25 mouse cellular contexts compared by ENCODE assay signal in genomic region chr1:91186677-91187076, GRCm38 (mm10). TPM values are rescaled to one million over a fixed set of nuclear protein-coding genes. Genes with fewer than 3 reads are reported as not detected.
DNase-seq lines count a peak whose midpoint lies in the region; ATAC-seq lines count a peak whose summit lies in the region.
"Had no signal": no experiment of that assay in that cellular context is flagged by ENCODE, and none has a peak within 500 bp of the region (broad histone marks: within the 10 kb centered on the region; RNA-seq: fewer than 3 reads in every experiment).

No protein-coding gene starts in this region.

- H3K4me1 ChIP-seq in forebrain, embryonic 11.5 days (replicated peaks; ENCODE audit: control insufficient read depth, insufficient read depth, low read length), result no peaks in the 10 kb centered on the region
- H3K4me1 ChIP-seq in forebrain, embryonic 13.5 days, result no peaks in the 10 kb centered on the region
- 0 out of 2 replicates have a peak, but pooled peaks cover 11% of the 10 kb centered on the region for H3K4me1 ChIP-seq in liver, embryonic 11.5 days (replicated peaks; ENCODE audit: control insufficient read depth, insufficient read depth, low read length)
- H3K4me1 ChIP-seq: forebrain, embryonic 10.5 days; limb, embryonic 15.5 days had no signal

- H3K27ac ChIP-seq in forebrain, embryonic 11.5 days (ENCODE audit: low read depth, low read length), result no peak overlapping the region
- no peak overlapping the region for H3K27ac ChIP-seq in forebrain, embryonic 13.5 days
- H3K27ac ChIP-seq in liver, embryonic 11.5 days (ENCODE audit: low read depth, low read length), result peak overlapping the region; percentile 82; the same call in 1 of the 2 replicates
- H3K27ac ChIP-seq: forebrain, embryonic 10.5 days; hindbrain, embryonic 14.5 days; intestine, embryonic 15.5 days; kidney, embryonic 15.5 days; limb, embryonic 15.5 days; stomach, embryonic 15.5 days had no signal

- no peaks in the 10 kb centered on the region for H3K36me3 ChIP-seq in forebrain, embryonic 11.5 days (ENCODE audit: control insufficient read depth, insufficient read depth, low read length)
- H3K36me3 ChIP-seq in forebrain, embryonic 13.5 days (ENCODE audit: poor library complexity, severe bottlenecking), result no peaks in the 10 kb centered on the region
- H3K36me3 ChIP-seq in liver, embryonic 11.5 days (ENCODE audit: control insufficient read depth, insufficient read depth, low read length), result 0 out of 2 replicates have a peak, but pooled peaks cover 2% of the 10 kb centered on the region
- H3K36me3 ChIP-seq: forebrain, embryonic 10.5 days; intestine, embryonic 15.5 days; kidney, embryonic 15.5 days; limb, embryonic 15.5 days; stomach, embryonic 15.5 days had no signal

- no peak overlapping the region for H3K4me2 ChIP-seq in forebrain, embryonic 11.5 days (ENCODE audit: low read depth, low read length, severe bottlenecking)
- H3K4me2 ChIP-seq in forebrain, embryonic 13.5 days, result no peak overlapping the region
- no peak overlapping the region for H3K4me2 ChIP-seq in liver, embryonic 11.5 days
- H3K4me2 ChIP-seq: hindbrain, embryonic 14.5 days; intestine, embryonic 15.5 days; kidney, embryonic 15.5 days; limb, embryonic 15.5 days; stomach, embryonic 15.5 days had no signal

- H3K27me3 ChIP-seq in forebrain, embryonic 11.5 days (ENCODE audit: control insufficient read depth, insufficient read depth, low read length), result no peaks in the 10 kb centered on the region
- no peaks in the 10 kb centered on the region for H3K27me3 ChIP-seq in forebrain, embryonic 13.5 days
- no peaks in the 10 kb centered on the region for H3K27me3 ChIP-seq in liver, embryonic 11.5 days (replicated peaks; ENCODE audit: control insufficient read depth, insufficient read depth, low read length)
- H3K27me3 ChIP-seq: limb, embryonic 15.5 days; stomach, embryonic 15.5 days had no signal

- H3K9me3 ChIP-seq in forebrain, embryonic 11.5 days (ENCODE audit: control insufficient read depth, low read length), result no peaks in the 10 kb centered on the region
- H3K9me3 ChIP-seq in forebrain, embryonic 13.5 days (replicated peaks), result no peaks in the 10 kb centered on the region
- H3K9me3 ChIP-seq in liver, embryonic 11.5 days (ENCODE audit: control insufficient read depth, low read length), result peaks cover 3% of the 10 kb centered on the region; the same call in 1 of the 2 replicates
- H3K9me3 ChIP-seq: forebrain, embryonic 10.5 days; intestine, embryonic 15.5 days; kidney, embryonic 15.5 days; limb, embryonic 15.5 days; stomach, embryonic 15.5 days had no signal

- H3K4me3 ChIP-seq in forebrain, embryonic 11.5 days (ENCODE audit: low read depth, low read length), result no peak overlapping the region
- no peak overlapping the region for H3K4me3 ChIP-seq in forebrain, embryonic 13.5 days
- H3K4me3 ChIP-seq in liver, embryonic 11.5 days (ENCODE audit: low read depth, low read length), result no peak overlapping the region
- H3K4me3 ChIP-seq: forebrain, embryonic 10.5 days; intestine, embryonic 15.5 days; kidney, embryonic 15.5 days; limb, embryonic 15.5 days; stomach, embryonic 15.5 days had no signal

- peak; percentile 23 for DNase-seq in forebrain, embryonic 11.5 days (ENCODE audit: low spot score)
- no peak for DNase-seq in liver, embryonic 11.5 days (ENCODE audit: low spot score)
- no peak for DNase-seq in liver
- DNase-seq in testis, postnatal 14 days (ENCODE audit: low spot score), result no peak
- DNase-seq in urinary bladder, postnatal 4 days (ENCODE audit: low spot score in 2 of 2), result no peak
- DNase-seq: adrenal gland, postnatal 14 days; cerebellum, adult 11-12 months; cerebellum, postnatal 25 days; gastrocnemius, postnatal 25 days; heart, postnatal 36 days; layer of hippocampus, postnatal 36 days; midbrain, embryonic 14.5 days; right cerebral cortex, postnatal 25 days had no signal

- no peak overlapping the region for H3K9ac ChIP-seq in forebrain, embryonic 11.5 days (ENCODE audit: low read length)
- H3K9ac ChIP-seq in forebrain, embryonic 13.5 days, result no peak overlapping the region
- no peak overlapping the region for H3K9ac ChIP-seq in liver, embryonic 11.5 days (ENCODE audit: low read depth, low read length)
- H3K9ac ChIP-seq: hindbrain, embryonic 14.5 days; intestine, embryonic 15.5 days; kidney, embryonic 15.5 days; limb, embryonic 15.5 days; stomach, embryonic 15.5 days had no signal

- WGBS in forebrain, embryonic 11.5 days, result 93% methylated on average over 6 of the region's 6 CpGs
- WGBS in forebrain, embryonic 13.5 days, result 88% methylated on average over 6 of the region's 6 CpGs
- WGBS in liver, embryonic 11.5 days, result 64% methylated on average over 6 of the region's 6 CpGs

- no peak for ATAC-seq in forebrain, embryonic 11.5 days (replicated peaks; ENCODE audit: low FRiP score)
- ATAC-seq in forebrain, embryonic 13.5 days, result no peak
- no peak for ATAC-seq in liver, embryonic 11.5 days (replicated peaks; ENCODE audit: low FRiP score)
- peak; percentile 20; the same call in 1 of the 2 replicates for ATAC-seq in granulocyte monocyte progenitor cell, adult 5-6 weeks (replicated peaks; ENCODE audit: poor library complexity, severe bottlenecking)
- peak; percentile 18 for ATAC-seq in megakaryocyte progenitor cell, adult 5-6 weeks (replicated peaks; ENCODE audit: poor library complexity)
- ATAC-seq: CD4-positive, CD25-positive, alpha-beta regulatory T cell, adult 4 months; intestine, embryonic 15.5 days had no signal

RNA-seq across cellular contexts. Expression of gene Ramp1, which starts 7.1 kb away (rescaled TPM):
- polyA plus RNA-seq in forebrain, embryonic 11.5 days (2014; fragmentation: Nextera tagmentation; extraction: Ambion mirVana), result 0.12 and 0.41 TPM in 2 replicates
- polyA plus RNA-seq in forebrain, embryonic 13.5 days (2015; fragmentation: Nextera tagmentation; extraction: Ambion mirVana), result 0.31 and 0.59 TPM in 2 replicates
- polyA plus RNA-seq in liver, embryonic 11.5 days (2014; fragmentation: Nextera tagmentation; extraction: Ambion mirVana), result 3.5 and 4.0 TPM in 2 replicates
- total RNA-seq in granulocyte monocyte progenitor cell, adult 5-6 weeks (2014; fragmentation: Nextera tagmentation), result 160 and 199 TPM in 2 replicates
- 179 and 199 TPM in 2 replicates for total RNA-seq in granulocyte monocyte progenitor cell, adult 5-6 weeks (2017)
- total RNA-seq in megakaryocyte progenitor cell, adult 5-6 weeks (2015), result 184 and 191 TPM in 2 replicates
- total RNA-seq in megakaryocyte progenitor cell, adult 5-6 weeks (2017), result 174 and 180 TPM in 2 replicates

RNA-seq across cellular contexts. Expression of gene Rbm44, which starts 41.8 kb away (rescaled TPM):
- 0.37 and 0.51 TPM in 2 replicates for polyA plus RNA-seq in forebrain, embryonic 11.5 days (2014; fragmentation: Nextera tagmentation; extraction: Ambion mirVana)
- 0.11 and 0.12 TPM in 2 replicates for polyA plus RNA-seq in forebrain, embryonic 13.5 days (2015; fragmentation: Nextera tagmentation; extraction: Ambion mirVana)
- 2.4 TPM in 2 replicates for polyA plus RNA-seq in liver, embryonic 11.5 days (2014; fragmentation: Nextera tagmentation; extraction: Ambion mirVana)
- 1.1 and 9.6 TPM in 2 replicates for total RNA-seq in granulocyte monocyte progenitor cell, adult 5-6 weeks (2014; fragmentation: Nextera tagmentation)
- 5.2 and 7.8 TPM in 2 replicates for total RNA-seq in granulocyte monocyte progenitor cell, adult 5-6 weeks (2017)
- total RNA-seq in megakaryocyte progenitor cell, adult 5-6 weeks (2015), result 3.9 and 5.3 TPM in 2 replicates
- 6.4 and 6.5 TPM in 2 replicates for total RNA-seq in megakaryocyte progenitor cell, adult 5-6 weeks (2017)
- total RNA-seq: adrenal gland, postnatal 14 days; gastrocnemius, postnatal 25 days; heart, postnatal 36 days; layer of hippocampus, postnatal 36 days; left cerebral cortex, postnatal 36 days had no signal
- polyA plus RNA-seq: large intestine, adult 2 months had no signal

Comparison
In these comparisons a context has a peak if more than half of its experiments do, and no peak if none do; other contexts are left out.
1. ATAC-seq: peak in granulocyte monocyte progenitor cell, adult 5-6 weeks (single experiment) and megakaryocyte progenitor cell, adult 5-6 weeks (single experiment); none in forebrain, embryonic 11.5 days (single experiment), forebrain, embryonic 13.5 days (single experiment) and liver, embryonic 11.5 days (single experiment).